Mouse (Mus musculus) cerebellum, adult (tissue): Measurements from ENCODE around the gene Eif3m.
"Not testable (repeated sequence)": the region's sequence is repeated elsewhere in the genome, so short reads cannot be mapped to it uniquely, and the experiment has no call there.

Experiments
- ATAC-seq: cut with Nextera tagmentation; 2 replicates; pipeline ENCODE4 v1.9.2; 2017; ENCODE audit warnings: mild to moderate bottlenecking, moderate library complexity, mixed read lengths; ENCODE audit not compliant: insufficient number of reproducible peaks, low FRiP score, low TSS enrichment

Eif3m gene

GRCm38 (mm10) chr2:105016967-105017287 is at the start of gene Eif3m:
Eif3m (minus strand) TSS chr2:105017080.
- ATAC-seq: peak; percentile 98

GRCm38 (mm10) chr2:105062741-105063372 is 46.0 kb upstream of the Eif3m start:
- ATAC-seq: no peak

- ATAC-seq: no peak
These were observed 41.8 kb upstream of the Eif3m start for GRCm38 (mm10) chr2:105058577-105059116.

GRCm38 (mm10) chr2:105055529-105055928 is 38.6 kb upstream of the Eif3m start:
- ATAC-seq: no peak

GRCm38 (mm10) chr2:105048301-105048700 is 31.4 kb upstream of the Eif3m start:
- no peak for ATAC-seq

- no peak for ATAC-seq
These were observed 26.3 kb upstream of the Eif3m start for GRCm38 (mm10) chr2:105043152-105043551.

- ATAC-seq: no peak
These were observed 24.0 kb upstream of the Eif3m start for GRCm38 (mm10) chr2:105040859-105041258.

GRCm38 (mm10) chr2:105038879-105039278 is 22.0 kb upstream of the Eif3m start:
- ATAC-seq: no peak

GRCm38 (mm10) chr2:105037956-105038569 is 21.2 kb upstream of the Eif3m start:
- ATAC-seq: no peak

- no peak for ATAC-seq
These were observed 19.7 kb upstream of the Eif3m start for GRCm38 (mm10) chr2:105036401-105037070.

GRCm38 (mm10) chr2:105035985-105036384 is 19.1 kb upstream of the Eif3m start:
- ATAC-seq: no peak

GRCm38 (mm10) chr2:105034084-105034483 is 17.2 kb upstream of the Eif3m start:
- ATAC-seq: no peak

GRCm38 (mm10) chr2:105030505-105030904 is 13.6 kb upstream of the Eif3m start:
- no peak for ATAC-seq

- no peak for ATAC-seq
These were observed 11.9 kb upstream of the Eif3m start for GRCm38 (mm10) chr2:105028806-105029205.

GRCm38 (mm10) chr2:105026950-105027695 is 10.2 kb upstream of the Eif3m start:
- no peak for ATAC-seq

GRCm38 (mm10) chr2:105025610-105026009 is 8.7 kb upstream of the Eif3m start:
- ATAC-seq: not testable (repeated sequence)

- no peak for ATAC-seq
These were observed 6.9 kb upstream of the Eif3m start for GRCm38 (mm10) chr2:105023815-105024214.

- no peak for ATAC-seq
These were observed 6.2 kb upstream of the Eif3m start for GRCm38 (mm10) chr2:105023031-105023615.

- no peak for ATAC-seq
These were observed 5.0 kb upstream of the Eif3m start for GRCm38 (mm10) chr2:105021836-105022235.

GRCm38 (mm10) chr2:105021256-105021655 is 4.4 kb upstream of the Eif3m start:
- ATAC-seq: no peak
